Mouse (Mus musculus) midbrain, embryonic 13.5 days (tissue): Measurements from ENCODE around the gene Edc3. TPM values are rescaled to one million over a fixed set of nuclear protein-coding genes. Genes with fewer than 3 reads are reported as not detected.

Experiments
- ATAC-seq: fragments of 200-750 bp; cut with Nextera tagmentation; 2 replicates; pipeline ENCODE4 v1.8.0; 2017; ENCODE audit warnings: mild to moderate bottlenecking, moderate TSS enrichment, moderate library complexity
- H3K27ac ChIP-seq: fragments of 300-500 bp; sonication (generic); 2 replicates; pipeline ENCODE4 v1.5.1; 2015; ENCODE audit warnings: inconsistent platforms, mild to moderate bottlenecking, moderate library complexity
- H3K27me3 ChIP-seq: fragments of 300-500 bp; sonication (generic); 2 replicates; pipeline ENCODE4 v1.6.1; 2015; ENCODE audit warnings: mild to moderate bottlenecking, inconsistent platforms
- H3K36me3 ChIP-seq: fragments of 300-500 bp; sonication (generic); 2 replicates; pipeline ENCODE4 v1.6.1; 2015; ENCODE audit warnings: mild to moderate bottlenecking, inconsistent platforms
- H3K4me1 ChIP-seq: fragments of 300-500 bp; sonication (generic); replicated peaks from 2 replicates; pipeline ENCODE4 v1.6.1; 2015; ENCODE audit warnings: inconsistent platforms
- H3K4me2 ChIP-seq: fragments of 300-500 bp; sonication (generic); replicated peaks from 2 replicates; pipeline ENCODE4 v1.6.1; 2015; ENCODE audit warnings: moderate library complexity, mild to moderate bottlenecking, inconsistent platforms
- H3K4me3 ChIP-seq: fragments of 300-500 bp; sonication (generic); replicated peaks from 2 replicates; pipeline ENCODE4 v1.5.1; 2015; ENCODE audit warnings: mild to moderate bottlenecking, inconsistent platforms
- H3K9ac ChIP-seq: fragments of 300-500 bp; sonication (generic); replicated peaks from 2 replicates; pipeline ENCODE4 v1.6.1; 2015; ENCODE audit warnings: mild to moderate bottlenecking, inconsistent platforms
- H3K9me3 ChIP-seq: fragments of 300-500 bp; sonication (generic); 2 replicates; pipeline ENCODE4 v1.6.1; 2016; ENCODE audit warnings: mild to moderate bottlenecking, inconsistent platforms
- WGBS: fragments of 180-500 bp; shearing (Covaris S2); methylation state at CpG from one replicate; pipeline ENCODE4 v1.1.7; 2015; 5-methylcytosine and 5-hydroxymethylcytosine counted together
- polyA plus RNA-seq: library from polyadenylated mRNA; unstranded; fragments of >200 nt; fragmentation: Nextera tagmentation; extraction: Ambion mirVana; gene quantifications from 2 replicates; pipeline ENCODE4 v1.2.1, GENCODE M21; 2015

Edc3 gene
- polyA plus RNA-seq, 1 experiment from 2014 or later: 40.1 TPM

GRCm38 (mm10) chr9:57681411-57681810 is 26.9 kb upstream of the Edc3 start:
- WGBS: 84% methylated on average over 10 of the region's 10 CpGs
- no peak overlapping the region for H3K4me3 ChIP-seq
- no peak for ATAC-seq
- H3K36me3 ChIP-seq: no peaks in the 10 kb centered on the region
- H3K27me3 ChIP-seq: no peaks in the 10 kb centered on the region
- no peaks in the 10 kb centered on the region for H3K9me3 ChIP-seq
- H3K27ac ChIP-seq: no peak overlapping the region
- H3K4me1 ChIP-seq: no peaks in the 10 kb centered on the region
- no peak overlapping the region for H3K9ac ChIP-seq
- H3K4me2 ChIP-seq: no peak overlapping the region

- WGBS: 82% methylated on average over 5 of the region's 5 CpGs
- H3K9ac ChIP-seq: no peak within 1 kb of the TSS
- H3K36me3 ChIP-seq: no peaks in the 10 kb centered on the region
- no peaks in the 10 kb centered on the region for H3K27me3 ChIP-seq
- H3K4me3 ChIP-seq: no peak within 1 kb of the TSS
- H3K4me2 ChIP-seq: no peak within 1 kb of the TSS
- no peak within 1 kb of the TSS for H3K27ac ChIP-seq
- no peaks in the 10 kb centered on the region for H3K4me1 ChIP-seq
- H3K9me3 ChIP-seq: no peaks in the 10 kb centered on the region
- ATAC-seq: no peak
Measured at GRCm38 (mm10) chr9:57683520-57683919, 24.8 kb upstream of the Edc3 start, which contains the start of gene Cyp1a2. Cyp1a2 (minus strand) TSS chr9:57683703.

GRCm38 (mm10) chr9:57686011-57686410 is 22.3 kb upstream of the Edc3 start:
- WGBS: 90% methylated on average over 5 of the region's 5 CpGs
- H3K9me3 ChIP-seq: no peaks in the 10 kb centered on the region

GRCm38 (mm10) chr9:57687751-57688150 is 20.6 kb upstream of the Edc3 start, which contains the start of gene Cyp1a1:
Cyp1a1 (plus strand) TSS chr9:57687928.
- no peaks in the 10 kb centered on the region for H3K36me3 ChIP-seq
- ATAC-seq: no peak
- no peaks in the 10 kb centered on the region for H3K9me3 ChIP-seq
- 88% methylated on average over 2 of the region's 2 CpGs for WGBS
- no peak within 1 kb of the TSS for H3K9ac ChIP-seq
- H3K4me1 ChIP-seq: no peaks in the 10 kb centered on the region
- no peak within 1 kb of the TSS for H3K4me3 ChIP-seq
- H3K27ac ChIP-seq: no peak within 1 kb of the TSS
- H3K4me2 ChIP-seq: no peak within 1 kb of the TSS
- H3K27me3 ChIP-seq: no peaks in the 10 kb centered on the region

More at GRCm38 (mm10) chr9:57686011-57686410, 22.3 kb upstream of the Edc3 start:
- Histone ChIP-seq H3K4me1 (no peaks in the 10 kb centered on the region), H3K36me3 (no peaks in the 10 kb centered on the region), H3K4me3 (no peak overlapping the region), H3K27ac (no peak overlapping the region), H3K27me3 (no peaks in the 10 kb centered on the region), H3K9ac (no peak overlapping the region), H3K4me2 (no peak overlapping the region)
- no peak for ATAC-seq

- Histone ChIP-seq H3K36me3 (no peaks in the 10 kb centered on the region), H3K4me3 (no peak overlapping the region), H3K4me1 (no peaks in the 10 kb centered on the region), H3K9ac (no peak overlapping the region), H3K27ac (no peak overlapping the region), H3K27me3 (no peaks in the 10 kb centered on the region), H3K4me2 (no peak overlapping the region), H3K9me3 (no peaks in the 10 kb centered on the region)
- ATAC-seq: no peak
- 60% methylated on average over 2 of the region's 2 CpGs for WGBS
Measured at GRCm38 (mm10) chr9:57688158-57688557, 20.2 kb upstream of the Edc3 start.

GRCm38 (mm10) chr9:57688606-57689005 is 19.7 kb upstream of the Edc3 start:
- Histone ChIP-seq H3K36me3 (no peaks in the 10 kb centered on the region), H3K4me3 (no peak overlapping the region), H3K9me3 (no peaks in the 10 kb centered on the region), H3K27me3 (no peaks in the 10 kb centered on the region), H3K27ac (no peak overlapping the region), H3K4me2 (no peak overlapping the region), H3K4me1 (no peaks in the 10 kb centered on the region), H3K9ac (no peak overlapping the region)
- WGBS: 91% methylated on average over 2 of the region's 2 CpGs
- ATAC-seq: no peak

GRCm38 (mm10) chr9:57694108-57694507 is 14.2 kb upstream of the Edc3 start:
- no peaks in the 10 kb centered on the region for H3K36me3 ChIP-seq
- H3K4me1 ChIP-seq: peaks cover 14% of the 10 kb centered on the region
- no peaks in the 10 kb centered on the region for H3K9me3 ChIP-seq
- H3K4me3 ChIP-seq: no peak overlapping the region
- H3K4me2 ChIP-seq: no peak overlapping the region
- H3K9ac ChIP-seq: no peak overlapping the region
- no peak for ATAC-seq
- no peak overlapping the region for H3K27ac ChIP-seq
- H3K27me3 ChIP-seq: peaks cover 43% of the 10 kb centered on the region
- 94% methylated on average over 2 of the region's 2 CpGs for WGBS

- WGBS: 1% methylated on average over 42 of the region's 42 CpGs
- H3K4me1 ChIP-seq: peaks cover 14% of the 10 kb centered on the region
- H3K27me3 ChIP-seq: peaks cover 43% of the 10 kb centered on the region
- peak overlapping the region; percentile 77 for H3K4me2 ChIP-seq
- no peaks in the 10 kb centered on the region for H3K9me3 ChIP-seq
- peak overlapping the region; percentile 71 for H3K9ac ChIP-seq
- H3K27ac ChIP-seq: no peak overlapping the region
- peak overlapping the region; percentile 49 for H3K4me3 ChIP-seq
- peak; percentile 72 for ATAC-seq
- H3K36me3 ChIP-seq: no peaks in the 10 kb centered on the region
Measured at GRCm38 (mm10) chr9:57696380-57697285, 11.7 kb upstream of the Edc3 start.

GRCm38 (mm10) chr9:57697380-57697779 is 11.0 kb upstream of the Edc3 start:
- ATAC-seq: 0 out of 2 replicates have a peak, but pooled peaks have one; percentile 27
- Histone ChIP-seq H3K36me3 (no peaks in the 10 kb centered on the region), H3K27ac (no peak overlapping the region), H3K27me3 (peaks cover 43% of the 10 kb centered on the region), H3K4me2 (no peak overlapping the region), H3K9ac (no peak overlapping the region), H3K4me3 (no peak overlapping the region), H3K9me3 (no peaks in the 10 kb centered on the region), H3K4me1 (peaks cover 14% of the 10 kb centered on the region)
- 21% methylated on average over 4 of the region's 4 CpGs for WGBS

- Histone ChIP-seq H3K9ac (no peak overlapping the region), H3K4me2 (no peak overlapping the region), H3K9me3 (no peaks in the 10 kb centered on the region), H3K4me1 (peaks cover 14% of the 10 kb centered on the region), H3K27me3 (peaks cover 43% of the 10 kb centered on the region), H3K4me3 (no peak overlapping the region), H3K36me3 (no peaks in the 10 kb centered on the region), H3K27ac (no peak overlapping the region)
- ATAC-seq: no peak
- WGBS: 72% methylated on average over 1 of the region's 1 CpGs
Measured at GRCm38 (mm10) chr9:57698466-57699150, 9.7 kb upstream of the Edc3 start.

- Histone ChIP-seq H3K9me3 (no peaks in the 10 kb centered on the region), H3K9ac (no peak overlapping the region), H3K4me3 (no peak overlapping the region), H3K4me1 (peaks cover 15% of the 10 kb centered on the region), H3K27ac (no peak overlapping the region), H3K36me3 (no peaks in the 10 kb centered on the region), H3K4me2 (no peak overlapping the region), H3K27me3 (no peaks in the 10 kb centered on the region)
- no peak for ATAC-seq
- WGBS: 86% methylated on average over 3 of the region's 3 CpGs
Measured at GRCm38 (mm10) chr9:57706496-57706895, 1.8 kb upstream of the Edc3 start.

- Histone ChIP-seq H3K9me3 (no peaks in the 10 kb centered on the region), H3K4me3 (peak overlapping the region; percentile 93), H3K36me3 (peaks cover 7% of the 10 kb centered on the region), H3K27me3 (no peaks in the 10 kb centered on the region), H3K9ac (peak overlapping the region; percentile 92), H3K4me1 (peaks cover 15% of the 10 kb centered on the region), H3K4me2 (peak overlapping the region; percentile 88), H3K27ac (peak overlapping the region; percentile 81)
- WGBS: 5% methylated on average over 31 of the region's 39 CpGs
- ATAC-seq: peak; percentile 88; the same call in 1 of the 2 replicates
Measured at GRCm38 (mm10) chr9:57708720-57709274, 457 bp downstream of the Edc3 start.
